Mouse (Mus musculus) adrenal gland, postnatal 25 days (tissue): ENCODE measurements around the gene Ezh1. TPM values are rescaled to one million over a fixed set of nuclear protein-coding genes. Genes with fewer than 3 reads are reported as not detected.

ENCODE experiments used
- DNase-seq: peaks from one replicate; pipeline ENCODE4 v3.0.0; 2021; ENCODE audit warnings: mixed read lengths
- total RNA-seq: library from RNA; stranded (reverse); gene quantifications from 2 replicates; pipeline ENCODE4 v1.2.3, GENCODE M21; 2021

Ezh1 gene
- total RNA-seq, 1 experiment from 2014 or later, result 49.6 TPM

GRCm38 (mm10) chr11:101143338-101144225 lies 82.7 kb downstream of the Ezh1 start:
- no peak for DNase-seq

GRCm38 (mm10) chr11:101142215-101142967 lies 83.9 kb downstream of the Ezh1 start:
- DNase-seq, result no peak

Other genes starting within 250 kb of the Ezh1 start
- gene Atp6v0a1, start 217.0 kb downstream of the Ezh1 start, total RNA-seq, result 106 and 144 TPM in 2 replicates
- gene Naglu, start 156.5 kb downstream of the Ezh1 start, total RNA-seq, result 39.3 and 54.1 TPM in 2 replicates
- gene Hsd17b1, start 148.1 kb downstream of the Ezh1 start, total RNA-seq, result 2.6 and 3.3 TPM in 2 replicates
- 93.5 and 115 TPM in 2 replicates for gene Coasy, start 143.9 kb downstream of the Ezh1 start, total RNA-seq
- 55.2 and 70.0 TPM in 2 replicates for gene Mlx, start 139.2 kb downstream of the Ezh1 start, total RNA-seq
- gene Psmc3ip, start 131.0 kb downstream of the Ezh1 start, total RNA-seq, result 7.1 and 9.4 TPM in 2 replicates
- 53.5 and 64.1 TPM in 2 replicates for gene Retreg3, start 106.6 kb downstream of the Ezh1 start, total RNA-seq
- 42.1 and 50.1 TPM in 2 replicates for gene Tubg1, start 106.5 kb downstream of the Ezh1 start, total RNA-seq
- 5.7 and 6.4 TPM in 2 replicates for gene Tubg2, start 70.6 kb downstream of the Ezh1 start, total RNA-seq
- 6.6 and 9.1 TPM in 2 replicates for gene Cntnap1, start 55.9 kb downstream of the Ezh1 start, total RNA-seq
- gene Plekhh3, start 55.1 kb downstream of the Ezh1 start, total RNA-seq, result 31.1 and 36.4 TPM in 2 replicates
- gene Ccr10, start 51.0 kb downstream of the Ezh1 start, total RNA-seq, result 0.18 TPM in 1 of 2 replicates, not detected in the other
- gene Ramp2, start 19.6 kb upstream of the Ezh1 start, total RNA-seq, result 53.9 and 57.0 TPM in 2 replicates
- gene Vps25, start 27.2 kb upstream of the Ezh1 start, total RNA-seq, result 112 and 116 TPM in 2 replicates
- gene Wnk4, start 34.1 kb upstream of the Ezh1 start, total RNA-seq, result 1.7 and 2.6 TPM in 2 replicates
- 0.67 and 0.73 TPM in 2 replicates for gene Cntd1, start 52.5 kb upstream of the Ezh1 start, total RNA-seq
- gene Coa3, start 52.7 kb upstream of the Ezh1 start, total RNA-seq, result 67.9 and 74.9 TPM in 2 replicates
- gene Becn1, start 75.8 kb upstream of the Ezh1 start, total RNA-seq, result 117 and 159 TPM in 2 replicates
- gene Psme3, start 89.8 kb upstream of the Ezh1 start, total RNA-seq, result 126 and 131 TPM in 2 replicates
- gene Aoc2, start 98.6 kb upstream of the Ezh1 start, total RNA-seq, result 4.6 and 6.5 TPM in 2 replicates
- 30.8 and 35.7 TPM in 2 replicates for gene Aoc3, start 104.1 kb upstream of the Ezh1 start, total RNA-seq
- gene G6pc, start 141.1 kb upstream of the Ezh1 start, total RNA-seq, result 1.8 TPM in 2 replicates
- 34.0 and 36.3 TPM in 2 replicates for gene Aarsd1, start 191.2 kb upstream of the Ezh1 start, total RNA-seq
- 3.7 and 4.2 TPM in 2 replicates for gene Gm27029, start 198.3 kb upstream of the Ezh1 start, total RNA-seq
- 26.3 and 26.4 TPM in 2 replicates for gene Rundc1, start 198.6 kb upstream of the Ezh1 start, total RNA-seq
- 3.2 and 3.9 TPM in 2 replicates for gene Ptges3l, start 198.9 kb upstream of the Ezh1 start, total RNA-seq
- 74.2 and 91.6 TPM in 2 replicates for gene Rpl27, start 215.8 kb upstream of the Ezh1 start, total RNA-seq
- gene Ifi35, start 221.9 kb upstream of the Ezh1 start, total RNA-seq, result 33.5 and 39.5 TPM in 2 replicates
- gene Rnd2, start 238.5 kb upstream of the Ezh1 start, total RNA-seq, result 8.1 and 11.1 TPM in 2 replicates
- gene Vat1, start 239.8 kb upstream of the Ezh1 start, total RNA-seq, result 104 and 112 TPM in 2 replicates